Mouse (Mus musculus) neural tube, embryonic 11.5 days (tissue): Measurements from ENCODE around the gene Misp. TPM values are rescaled to one million over a fixed set of nuclear protein-coding genes. Genes with fewer than 3 reads are reported as not detected.
A peak's percentile ranks its signal among the peaks of the same experiment; 100 is the strongest.

Source experiments
- ATAC-seq: fragments of 200-750 bp; cut with Nextera tagmentation; 2 replicates; pipeline ENCODE4 v1.8.0; 2017; ENCODE audit warnings: moderate number of reproducible peaks, mild to moderate bottlenecking, moderate TSS enrichment, moderate library complexity; ENCODE audit not compliant: insufficient read depth, low FRiP score, low TSS enrichment
- DNase-seq: peaks from one replicate; pipeline ENCODE4 v3.0.0-alpha.2; 2015; ENCODE audit warnings: low spot score
- H3K27ac ChIP-seq: fragments of 300-500 bp; sonication (generic); 2 replicates; pipeline ENCODE4 v1.5.1; 2014; ENCODE audit warnings: low read depth, mild to moderate bottlenecking, low read length
- H3K27me3 ChIP-seq: fragments of 300-500 bp; sonication (generic); 2 replicates; pipeline ENCODE4 v1.6.1; 2014; ENCODE audit warnings: mild to moderate bottlenecking, low read length, mixed read lengths; ENCODE audit not compliant: control insufficient read depth, insufficient read depth
- H3K36me3 ChIP-seq: fragments of 300-500 bp; sonication (generic); 2 replicates; pipeline ENCODE4 v1.6.1; 2014; ENCODE audit warnings: mild to moderate bottlenecking, low read length, moderate library complexity, mixed read lengths; ENCODE audit not compliant: control insufficient read depth, insufficient read depth
- H3K4me1 ChIP-seq: fragments of 300-500 bp; sonication (generic); 2 replicates; pipeline ENCODE4 v1.6.1; 2014; ENCODE audit warnings: low read length, mixed read lengths; ENCODE audit not compliant: control insufficient read depth, insufficient read depth
- H3K4me2 ChIP-seq: fragments of 300-500 bp; sonication (generic); 2 replicates; pipeline ENCODE4 v1.6.1; 2014; ENCODE audit warnings: low read depth, mild to moderate bottlenecking, moderate library complexity
- H3K4me3 ChIP-seq: fragments of 300-500 bp; sonication (generic); 2 replicates; pipeline ENCODE4 v1.5.1; 2014; ENCODE audit warnings: low read depth, low read length
- H3K9ac ChIP-seq: fragments of 300-500 bp; sonication (generic); 2 replicates; pipeline ENCODE4 v1.6.1; 2014; ENCODE audit warnings: mild to moderate bottlenecking, low read length
- H3K9me3 ChIP-seq: fragments of 300-500 bp; sonication (generic); 2 replicates; pipeline ENCODE4 v1.6.1; 2016; ENCODE audit warnings: low read length; ENCODE audit not compliant: control insufficient read depth
- WGBS: fragments of 180-500 bp; shearing (Covaris S2); extraction: QIAGEN DNeasy Blood & Tissue Kit; methylation state at CpG from one replicate; pipeline ENCODE4 v1.1.7; 2014; 5-methylcytosine and 5-hydroxymethylcytosine counted together
- polyA plus RNA-seq: library from polyadenylated mRNA; unstranded; fragments of >200 nt; fragmentation: Nextera tagmentation; extraction: Ambion mirVana; gene quantifications from 2 replicates; pipeline ENCODE4 v1.2.1, GENCODE M21; 2014

Misp gene
- polyA plus RNA-seq = 0.77 and 1.6 TPM in 2 replicates

- Histone ChIP-seq H3K4me2 (no peak within 1 kb of the TSS), H3K4me1 (peaks cover 5% of the 10 kb centered on the region; the same call in 1 of the 2 replicates), H3K36me3 (peaks cover 11% of the 10 kb centered on the region; the same call in 1 of the 2 replicates), H3K4me3 (no peak within 1 kb of the TSS), H3K9me3 (no peaks in the 10 kb centered on the region), H3K27ac (no peak within 1 kb of the TSS), H3K9ac (no peak within 1 kb of the TSS), H3K27me3 (no peaks in the 10 kb centered on the region)
- no peak for DNase-seq
- WGBS = 74% methylated on average over 11 of the region's 11 CpGs
- no peak for ATAC-seq
These were observed at the start of gene Misp for GRCm38 (mm10) chr10:79820782-79821181. TSS of gene Misp (plus strand) at chr10:79820989.

GRCm38 (mm10) chr10:79772320-79772719 is 48.5 kb upstream of the Misp start:
- Histone ChIP-seq H3K4me2 (no peak overlapping the region), H3K27ac (no peak overlapping the region), H3K9me3 (no peaks in the 10 kb centered on the region), H3K4me1 (peaks cover 8% of the 10 kb centered on the region; the same call in 1 of the 2 replicates), H3K9ac (no peak overlapping the region), H3K4me3 (no peak overlapping the region), H3K36me3 (no peaks in the 10 kb centered on the region), H3K27me3 (peaks cover 4% of the 10 kb centered on the region)
- no peak for ATAC-seq
- no peak for DNase-seq
- 81% methylated on average over 3 of the region's 3 CpGs for WGBS

- Histone ChIP-seq H3K4me1 (peaks cover 4% of the 10 kb centered on the region), H3K9me3 (no peaks in the 10 kb centered on the region), H3K36me3 (no peaks in the 10 kb centered on the region), H3K9ac (no peak overlapping the region), H3K27ac (no peak overlapping the region), H3K4me2 (no peak overlapping the region), H3K4me3 (no peak overlapping the region), H3K27me3 (peaks cover 13% of the 10 kb centered on the region)
- 96% methylated on average over 2 of the region's 2 CpGs for WGBS
- ATAC-seq (no peak), DNase-seq (no peak)
These were observed 47.6 kb upstream of the Misp start for GRCm38 (mm10) chr10:79773208-79773607.

GRCm38 (mm10) chr10:79774486-79775279 is 46.1 kb upstream of the Misp start:
- Histone ChIP-seq H3K4me1 (peaks cover 3% of the 10 kb centered on the region; the same call in 1 of the 2 replicates), H3K4me2 (no peak overlapping the region), H3K9ac (no peak overlapping the region), H3K4me3 (no peak overlapping the region), H3K9me3 (no peaks in the 10 kb centered on the region), H3K27ac (no peak overlapping the region), H3K27me3 (peaks cover 25% of the 10 kb centered on the region), H3K36me3 (no peaks in the 10 kb centered on the region)
- ATAC-seq (no peak), DNase-seq (no peak)
- WGBS = 72% methylated on average over 5 of the region's 5 CpGs

GRCm38 (mm10) chr10:79777103-79777531 is 43.7 kb upstream of the Misp start, which contains the start of gene Fstl3:
TSS of gene Fstl3 (plus strand) at chr10:79777272.
- Histone ChIP-seq H3K9ac (peak within 1 kb of the TSS; percentile 19), H3K27ac (no peak within 1 kb of the TSS), H3K27me3 (peaks cover 32% of the 10 kb centered on the region), H3K4me1 (peaks cover 3% of the 10 kb centered on the region; the same call in 1 of the 2 replicates), H3K36me3 (no peaks in the 10 kb centered on the region), H3K9me3 (no peaks in the 10 kb centered on the region), H3K4me3 (peak within 1 kb of the TSS; percentile 29), H3K4me2 (peak within 1 kb of the TSS; percentile 45)
- WGBS = under 1% methylated on average over 39 of the region's 39 CpGs
- ATAC-seq (no peak), DNase-seq (no peak)

GRCm38 (mm10) chr10:79778006-79778405 is 42.8 kb upstream of the Misp start:
- Histone ChIP-seq H3K9me3 (no peaks in the 10 kb centered on the region), H3K4me2 (no peak overlapping the region), H3K27ac (no peak overlapping the region), H3K9ac (no peak overlapping the region), H3K4me1 (peaks cover 3% of the 10 kb centered on the region; the same call in 1 of the 2 replicates), H3K36me3 (no peaks in the 10 kb centered on the region), H3K27me3 (peaks cover 34% of the 10 kb centered on the region), H3K4me3 (0 out of 2 replicates have a peak overlapping the region, but pooled peaks have one; percentile 0)
- DNase-seq (no peak), ATAC-seq (no peak)
- WGBS = 16% methylated on average over 15 of the region's 15 CpGs

GRCm38 (mm10) chr10:79779193-79779592 is 41.6 kb upstream of the Misp start:
- Histone ChIP-seq H3K9ac (no peak overlapping the region), H3K4me3 (no peak overlapping the region), H3K9me3 (no peaks in the 10 kb centered on the region), H3K27me3 (peaks cover 36% of the 10 kb centered on the region), H3K4me1 (peaks cover 5% of the 10 kb centered on the region; the same call in 1 of the 2 replicates), H3K36me3 (no peaks in the 10 kb centered on the region), H3K27ac (no peak overlapping the region), H3K4me2 (no peak overlapping the region)
- DNase-seq (no peak), ATAC-seq (no peak)
- 19% methylated on average over 2 of the region's 2 CpGs for WGBS

- Histone ChIP-seq H3K27me3 (peaks cover 37% of the 10 kb centered on the region), H3K4me1 (peaks cover 8% of the 10 kb centered on the region; the same call in 1 of the 2 replicates), H3K9me3 (no peaks in the 10 kb centered on the region), H3K9ac (no peak overlapping the region), H3K4me2 (peak overlapping the region; percentile 45), H3K27ac (0 out of 2 replicates have a peak overlapping the region, but pooled peaks have one; percentile 20), H3K36me3 (no peaks in the 10 kb centered on the region), H3K4me3 (peak overlapping the region; percentile 26)
- peak; percentile 96 for DNase-seq
- 2% methylated on average over 55 of the region's 55 CpGs for WGBS
- peak; percentile 87 for ATAC-seq
These were observed 40.8 kb upstream of the Misp start for GRCm38 (mm10) chr10:79779784-79780663.
